Mouse (Mus musculus): ENCODE measurements around the gene Nckap1l.

Nckap1l gene

DNA sequence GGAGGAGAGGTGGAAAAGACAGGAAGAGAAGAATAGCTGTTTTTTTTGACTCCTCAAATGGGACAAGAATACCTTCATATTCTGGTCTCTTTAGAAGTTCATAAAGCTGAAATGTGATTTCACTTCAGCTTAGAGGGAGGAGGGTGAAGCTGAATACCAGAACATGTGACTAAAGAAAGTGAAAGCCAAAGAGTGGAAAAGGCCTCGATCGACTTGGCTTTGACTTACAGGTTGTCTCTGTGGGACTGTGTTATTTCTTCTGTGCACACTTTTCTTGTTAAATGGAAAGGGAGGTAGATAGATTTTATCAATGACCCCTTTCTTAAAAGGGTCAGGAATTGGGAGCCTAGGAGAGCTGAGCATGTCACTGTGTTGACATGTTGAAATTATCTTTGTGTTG is 47.6 kb downstream of the Nckap1l start:
- DNase-seq = no peak

DNA sequence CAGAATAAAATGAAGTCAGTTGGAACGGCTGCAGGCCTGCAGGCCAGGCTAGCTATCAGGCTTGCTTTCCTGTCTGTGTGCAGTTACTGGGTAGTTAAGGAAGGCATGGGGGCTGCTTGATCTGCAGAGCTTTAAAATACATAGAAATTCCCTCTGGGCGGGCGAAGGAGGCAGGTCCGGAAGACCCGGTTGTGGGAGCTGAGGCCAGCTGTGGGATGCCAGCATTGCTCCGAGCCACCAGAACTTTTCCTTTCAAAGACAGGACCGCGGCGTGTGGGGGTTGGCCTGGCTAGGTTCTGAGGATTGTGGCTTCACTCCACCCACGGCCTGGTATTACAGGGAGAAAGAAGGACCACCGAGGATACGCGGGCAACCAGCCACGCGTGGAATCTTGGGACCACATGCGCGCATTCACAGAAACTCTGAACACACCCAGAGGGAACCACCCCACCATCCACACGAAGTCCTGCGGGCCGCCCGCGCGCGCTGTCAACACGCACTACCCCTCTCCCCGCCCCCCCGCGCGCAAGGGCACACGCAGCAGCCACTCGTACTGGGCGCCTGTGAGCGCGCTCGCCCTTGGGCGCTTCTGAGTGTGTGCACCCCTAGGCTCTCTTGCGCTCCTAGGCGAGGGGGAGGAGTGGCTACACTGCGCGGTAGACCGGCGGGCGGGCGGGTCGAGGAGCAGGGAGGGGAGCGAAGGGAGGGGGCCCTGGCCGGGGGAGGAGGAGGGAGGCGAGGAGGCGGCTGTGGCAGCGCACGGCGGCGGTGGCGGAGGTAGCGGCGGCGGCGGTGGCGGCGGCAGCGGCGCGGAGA is 49.0 kb downstream of the Nckap1l start, which contains the start of gene Pde1b:
Gene Pde1b, plus strand, starts transcription at position 600 of the 816 bp plus-strand sequence.
- DNase-seq = peak; percentile 50

- DNase-seq = no peak
Observed at GRCm38 (mm10) chr15:103503251-103503600, 49.6 kb downstream of the Nckap1l start.

DNA sequence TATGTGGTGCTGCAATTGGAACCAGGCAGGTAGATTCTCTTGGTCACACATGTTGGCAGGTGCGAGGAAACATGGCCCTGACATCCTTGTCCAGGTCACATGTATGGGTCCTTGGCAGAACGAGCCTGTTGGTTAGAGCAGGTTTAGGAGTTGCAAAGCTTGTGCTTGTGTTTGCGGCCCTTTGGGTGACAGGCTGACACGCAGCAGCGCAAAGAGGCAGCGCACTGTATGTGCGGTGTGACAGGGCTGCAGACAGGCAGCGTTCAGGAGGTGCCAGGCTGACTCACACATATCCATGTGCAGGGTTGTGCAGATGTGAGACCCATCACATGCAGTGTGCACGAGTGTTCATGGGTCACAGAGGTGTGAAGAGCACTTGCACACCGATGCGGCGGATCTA is 50.1 kb downstream of the Nckap1l start:
- no peak for DNase-seq

- no peak for DNase-seq
Observed at GRCm38 (mm10) chr15:103509317-103509716, 55.7 kb downstream of the Nckap1l start.

DNA sequence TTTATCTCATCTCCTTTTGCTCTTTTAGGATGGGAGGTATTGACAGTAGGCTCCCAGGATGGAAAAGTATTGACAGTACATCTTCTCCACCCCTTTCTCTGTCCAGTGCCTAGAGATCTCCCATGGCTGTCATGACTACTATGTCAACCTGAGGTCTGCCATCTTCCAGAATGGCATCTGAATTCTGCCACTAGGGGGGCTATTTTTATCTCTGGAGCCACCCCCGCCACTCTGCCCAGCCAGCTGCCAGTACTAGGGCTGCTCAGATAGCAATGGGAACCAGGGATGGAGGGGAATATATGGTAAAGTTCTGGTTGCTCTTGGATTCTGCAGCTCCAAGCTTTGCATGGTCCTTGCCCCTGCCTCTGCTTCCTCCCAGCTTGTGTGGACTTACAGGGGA is 58.1 kb downstream of the Nckap1l start:
- peak; percentile 75 for DNase-seq

DNA sequence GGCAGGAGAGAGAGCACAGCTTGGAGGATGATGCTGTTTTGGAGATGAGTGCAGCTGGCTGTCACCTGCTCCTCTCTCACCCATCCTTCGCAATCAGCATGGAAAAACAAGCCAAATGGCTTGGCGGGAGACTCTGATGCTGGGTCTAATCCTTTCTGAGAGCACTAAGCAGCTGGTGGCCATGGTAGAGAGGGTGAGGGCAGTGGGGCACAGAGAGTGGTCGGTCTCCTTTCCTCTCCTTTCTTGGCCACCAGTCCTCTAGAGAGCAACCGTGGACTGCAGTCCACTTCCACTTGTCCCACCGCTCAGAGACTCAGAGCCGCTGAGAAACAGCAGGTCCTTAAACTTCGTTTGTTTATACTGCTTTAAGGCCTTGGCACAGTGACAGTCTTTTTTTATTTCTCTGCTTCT is 60.0 kb downstream of the Nckap1l start:
- DNase-seq = no peak

DNA sequence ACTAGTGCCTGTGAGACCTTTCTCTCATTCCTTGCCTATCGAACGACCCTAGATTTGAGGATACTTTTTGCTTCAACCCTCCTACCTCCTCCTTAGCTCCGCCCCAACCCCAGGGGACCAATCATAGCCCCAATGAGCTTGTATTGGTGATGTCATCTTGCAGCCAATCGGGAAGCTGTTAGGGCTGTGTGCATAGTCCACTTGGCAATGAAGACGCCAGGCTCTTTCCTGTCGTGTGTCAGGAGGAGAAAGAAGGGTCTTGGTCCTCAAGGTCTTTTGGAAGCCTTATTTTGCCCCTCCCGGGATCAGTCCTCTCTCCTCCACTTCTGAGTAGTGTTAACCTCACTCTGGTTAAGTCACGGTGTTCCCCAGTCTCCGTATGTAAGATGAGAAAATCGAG is 60.5 kb downstream of the Nckap1l start:
- DNase-seq = peak; percentile 81

- no peak for DNase-seq
Observed at GRCm38 (mm10) chr15:103514914-103515313, 61.3 kb downstream of the Nckap1l start.

- no peak for DNase-seq
Observed at GRCm38 (mm10) chr15:103518600-103519385, 65.2 kb downstream of the Nckap1l start.

GRCm38 (mm10) chr15:103519386-103520378 is 66.1 kb downstream of the Nckap1l start:
- DNase-seq = no peak

DNA sequence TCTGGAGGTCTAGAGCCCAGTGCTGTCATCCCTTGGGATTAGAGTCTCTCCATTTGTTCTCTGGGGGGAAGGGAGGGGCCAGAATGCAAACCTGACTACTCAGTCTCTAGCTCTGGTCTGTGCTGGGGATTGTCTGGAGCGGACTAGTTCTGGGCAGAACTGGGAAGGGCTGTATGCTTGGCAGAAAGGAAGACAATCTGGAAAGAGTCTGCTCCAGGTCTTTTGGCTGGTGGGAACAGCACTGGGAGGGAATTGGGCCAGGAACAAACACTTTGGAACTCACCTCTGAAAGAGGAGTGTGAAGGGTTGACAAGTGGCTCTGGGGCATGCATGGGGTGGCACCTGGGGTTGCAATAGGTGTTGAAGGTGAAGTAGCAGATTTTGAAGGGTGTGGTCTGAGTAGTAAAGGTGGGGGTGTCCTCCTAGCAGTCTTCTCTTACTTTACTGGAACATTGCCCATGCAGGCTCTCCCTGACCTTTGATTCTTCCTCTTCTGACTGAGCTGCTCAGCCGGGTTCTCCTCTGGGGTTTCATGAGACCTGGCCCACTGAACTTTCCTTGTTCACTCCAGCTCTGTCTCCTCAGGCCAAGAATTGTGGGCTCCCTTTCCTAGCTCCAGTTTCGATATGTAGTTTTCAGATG is 69.0 kb downstream of the Nckap1l start:
- peak; percentile 43 for DNase-seq

- no peak for DNase-seq
Observed at GRCm38 (mm10) chr15:103523156-103523555, 69.6 kb downstream of the Nckap1l start.

GRCm38 (mm10) chr15:103530372-103530771 is 76.8 kb downstream of the Nckap1l start:
- peak; percentile 49 for DNase-seq

DNA sequence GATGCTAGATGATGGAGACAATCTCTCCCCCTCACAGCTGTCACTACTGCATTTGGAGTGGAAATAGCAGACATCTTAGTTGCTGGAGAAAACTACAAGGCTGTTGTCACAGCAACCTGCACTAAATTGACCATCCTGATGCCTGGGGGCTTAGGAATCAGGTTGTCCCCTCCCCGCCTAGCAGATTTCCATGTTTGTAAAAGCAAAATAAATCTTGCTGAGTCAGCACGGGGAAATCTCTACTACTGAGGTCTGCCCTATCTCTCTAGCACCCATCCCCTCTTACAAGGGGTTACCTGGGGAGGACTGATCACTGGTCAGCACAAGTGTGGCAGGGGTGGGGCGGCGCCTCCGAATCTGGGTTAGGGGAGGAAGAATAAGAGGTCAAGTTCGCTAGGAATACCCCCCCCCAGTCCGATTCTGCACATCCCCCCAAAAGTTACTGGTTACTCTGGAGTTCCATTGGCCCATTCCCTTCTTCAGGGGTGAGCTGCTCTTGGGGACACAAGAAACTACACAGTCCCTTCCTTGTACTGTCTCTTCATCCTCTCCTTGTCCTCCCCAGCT is 80.5 kb downstream of the Nckap1l start:
- DNase-seq = no peak

GRCm38 (mm10) chr15:103535030-103535429 is 81.4 kb downstream of the Nckap1l start:
- DNase-seq = peak; percentile 1

GRCm38 (mm10) chr15:103535786-103536185 is 82.2 kb downstream of the Nckap1l start:
- DNase-seq = peak; percentile 9

DNA sequence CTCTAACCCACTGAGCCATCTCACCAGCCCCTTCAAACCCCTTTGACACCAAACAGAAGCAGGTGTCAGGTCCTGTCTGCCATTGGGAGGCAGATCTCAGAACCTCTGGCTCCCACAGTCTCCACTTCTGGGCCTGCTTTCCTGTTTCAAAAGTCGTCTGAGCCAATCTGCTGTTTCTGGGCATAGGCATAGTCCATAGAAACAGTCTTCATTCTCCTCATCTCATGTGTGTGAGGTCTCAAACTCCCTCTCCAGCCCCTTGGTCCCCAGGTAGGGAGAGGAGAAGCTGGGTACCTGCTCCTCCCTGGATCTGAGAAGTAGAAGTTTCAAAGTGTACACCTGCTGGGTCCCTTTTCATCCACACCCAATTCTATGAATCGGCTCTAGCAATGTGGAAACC is 82.9 kb downstream of the Nckap1l start:
- DNase-seq = no peak

DNA sequence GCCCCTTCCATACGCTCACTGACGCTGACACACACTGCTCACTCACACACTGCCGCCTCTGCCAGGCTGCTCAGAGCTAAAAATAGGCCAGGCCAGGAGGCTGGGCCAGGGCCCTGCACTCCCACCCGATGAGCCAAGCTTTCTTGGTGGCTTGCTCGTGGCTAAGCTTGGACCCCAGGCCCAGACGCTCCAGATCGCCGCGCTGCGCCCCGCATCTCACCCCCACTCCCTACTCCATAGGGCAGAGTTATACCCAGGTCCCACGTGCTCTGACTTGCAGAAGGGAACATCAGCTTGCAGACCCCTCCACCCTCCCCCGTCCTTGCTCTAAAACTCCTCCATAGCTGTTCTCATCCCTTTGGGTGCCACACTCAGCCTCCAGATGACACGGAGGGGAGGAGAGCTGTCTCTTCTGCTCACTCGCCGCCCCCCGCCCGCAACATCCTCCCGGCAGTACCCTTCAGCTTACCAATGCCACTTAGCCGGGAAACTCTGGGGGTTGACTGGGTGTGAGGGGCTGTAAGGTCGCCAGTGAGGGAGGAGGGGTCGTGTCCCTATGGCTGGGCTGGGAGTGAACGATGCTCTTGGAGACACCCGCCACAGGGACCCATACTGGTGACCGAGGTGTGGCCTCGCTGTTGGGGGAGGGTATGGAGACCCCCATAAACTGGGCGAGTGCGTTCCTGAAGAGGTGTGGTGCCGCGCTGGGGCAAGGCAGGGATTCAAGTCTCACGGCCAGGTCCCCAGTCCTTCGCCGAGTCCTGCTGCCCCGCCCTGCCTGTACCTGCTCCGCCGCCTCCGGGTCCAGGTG is 83.6 kb downstream of the Nckap1l start:
- peak; percentile 79 for DNase-seq

- peak; percentile 61 for DNase-seq
Observed at GRCm38 (mm10) chr15:103537822-103538213, 84.2 kb downstream of the Nckap1l start, which contains the start of gene Ppp1r1a. Gene Ppp1r1a (minus strand): TSS chr15:103538003.

DNA sequence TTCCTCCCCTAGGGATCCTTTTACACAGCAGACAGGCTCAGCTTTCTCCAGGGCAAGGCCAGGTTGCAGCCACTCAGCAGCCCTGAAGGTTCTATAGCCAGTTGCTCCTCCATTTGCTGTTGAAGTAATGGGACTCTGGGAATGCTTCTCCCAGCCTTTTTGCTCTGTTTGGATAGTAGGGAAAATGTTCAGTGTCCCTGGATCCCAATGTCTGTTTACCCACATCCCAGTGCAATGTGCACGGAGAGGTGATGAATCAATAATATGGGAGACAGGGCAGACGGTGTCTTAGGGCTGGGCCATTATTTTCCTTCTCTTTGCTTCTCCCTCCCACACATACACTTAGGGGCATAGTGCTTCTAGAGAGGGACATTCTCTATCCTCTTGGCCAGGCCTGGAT is 85.7 kb downstream of the Nckap1l start:
- DNase-seq = no peak

Measured in layer of hippocampus, adult 9-11 months (tissue).